Mouse (Mus musculus) bone marrow, adult 2 months (tissue): ENCODE data around the gene Mia2. TPM values are rescaled to one million over a fixed set of nuclear protein-coding genes. Genes with fewer than 3 reads are reported as not detected.

Source experiments
- H3K27ac ChIP-seq: fragments of 200-500 bp; 2 replicates; pipeline ENCODE4 v1.5.1; 2012; ENCODE audit warnings: low read depth, mild to moderate bottlenecking, control low read depth, inconsistent platforms, low read length; ENCODE audit not compliant: control insufficient read depth, poor library complexity, insufficient read depth
- H3K4me1 ChIP-seq: fragments of 200-500 bp; 2 replicates; pipeline ENCODE4 v1.6.1; 2011; ENCODE audit warnings: low read length; ENCODE audit not compliant: control insufficient read depth, insufficient read depth
- H3K4me3 ChIP-seq: fragments of 200-500 bp; replicated peaks from 2 replicates; pipeline ENCODE3; 2011; ENCODE audit warnings: mild to moderate bottlenecking, low read depth, low read length, control low read depth; ENCODE audit not compliant: control insufficient read depth
- CTCF ChIP-seq: fragments of 200-500 bp; IDR thresholded peaks from 2 replicates; pipeline ENCODE4 v1.5.1; 2011; ENCODE audit warnings: low read length, control low read depth; ENCODE audit not compliant: control insufficient read depth, insufficient read depth
- POLR2A ChIP-seq: fragments of 200-500 bp; IDR thresholded peaks from 2 replicates; pipeline ENCODE4 v1.6.1; 2011; ENCODE audit warnings: low read depth, mild to moderate bottlenecking, control low read depth, low read length, borderline replicate concordance; ENCODE audit not compliant: control insufficient read depth
- WGBS: fragments of 180-500 bp; shearing (Covaris S2); methylation state at CpG from one replicate; pipeline ENCODE4 v1.1.7; 2018; 5-methylcytosine and 5-hydroxymethylcytosine counted together
- polyA plus RNA-seq: library from polyadenylated mRNA; stranded (reverse); fragments of >200 nt; gene quantifications from 2 replicates; pipeline ENCODE4 v1.2.4, GENCODE M21; 2011; ENCODE audit warnings: low replicate concordance; ENCODE audit not compliant: missing spikeins, insufficient read depth, insufficient read length

Gene Mia2
- polyA plus RNA-seq, 1 experiment = 44.9 TPM

- Histone ChIP-seq H3K27ac (no peak overlapping the region), H3K4me3 (no peak overlapping the region), H3K4me1 (no peaks in the 10 kb centered on the region; the same call in 1 of the 2 replicates)
- TF ChIP-seq CTCF = no peak
- no peak for TF ChIP-seq POLR2A
- 92% methylated on average over 3 of the region's 3 CpGs for WGBS
These were observed 17.7 kb upstream of the Mia2 start for GRCm38 (mm10) chr12:59077883-59078282.

- no peak overlapping the region for H3K4me3 ChIP-seq
- WGBS = 87% methylated on average over 4 of the region's 4 CpGs
- TF ChIP-seq POLR2A = no peak
- TF ChIP-seq CTCF = no peak
- no peaks in the 10 kb centered on the region; the same call in 1 of the 2 replicates for H3K4me1 ChIP-seq
- H3K27ac ChIP-seq = no peak overlapping the region
These were observed 15.1 kb upstream of the Mia2 start for GRCm38 (mm10) chr12:59080461-59080860.

GRCm38 (mm10) chr12:59084446-59084845, 11.2 kb upstream of the Mia2 start:
- TF ChIP-seq CTCF = no peak

GRCm38 (mm10) chr12:59086171-59086570, 9.4 kb upstream of the Mia2 start:
- 75% methylated on average over 5 of the region's 5 CpGs for WGBS
- Histone ChIP-seq H3K27ac (no peak overlapping the region), H3K4me1 (no peaks in the 10 kb centered on the region), H3K4me3 (no peak overlapping the region)
- TF ChIP-seq POLR2A = no peak
- TF ChIP-seq CTCF = no peak

More at GRCm38 (mm10) chr12:59084446-59084845, 11.2 kb upstream of the Mia2 start:
- Histone ChIP-seq H3K4me1 (no peaks in the 10 kb centered on the region), H3K27ac (no peak overlapping the region), H3K4me3 (no peak overlapping the region)
- WGBS = 61% methylated on average over 5 of the region's 5 CpGs

GRCm38 (mm10) chr12:59093543-59093942, 2.1 kb upstream of the Mia2 start:
- no peak for TF ChIP-seq POLR2A
- TF ChIP-seq CTCF = no peak

GRCm38 (mm10) chr12:59104771-59105170, 9.2 kb downstream of the Mia2 start:
- Histone ChIP-seq H3K27ac (no peak overlapping the region), H3K4me3 (no peak overlapping the region), H3K4me1 (no peaks in the 10 kb centered on the region)
- WGBS = 76% methylated on average over 5 of the region's 5 CpGs
- TF ChIP-seq CTCF (no peak), POLR2A (no peak)

More at GRCm38 (mm10) chr12:59093543-59093942, 2.1 kb upstream of the Mia2 start:
- Histone ChIP-seq H3K4me3 (no peak overlapping the region), H3K4me1 (no peaks in the 10 kb centered on the region), H3K27ac (no peak overlapping the region)
- 59% methylated on average over 2 of the region's 2 CpGs for WGBS

- no peaks in the 10 kb centered on the region for H3K4me1 ChIP-seq
- WGBS = 78% methylated on average over 6 of the region's 6 CpGs
- no peak overlapping the region for H3K4me3 ChIP-seq
- no peak overlapping the region for H3K27ac ChIP-seq
- TF ChIP-seq POLR2A (no peak), CTCF (no peak)
These were observed 10.3 kb downstream of the Mia2 start for GRCm38 (mm10) chr12:59105914-59106313.

- 85% methylated on average over 5 of the region's 5 CpGs for WGBS
- TF ChIP-seq CTCF = no peak
- TF ChIP-seq POLR2A = no peak
- Histone ChIP-seq H3K4me1 (no peaks in the 10 kb centered on the region), H3K27ac (no peak overlapping the region), H3K4me3 (no peak overlapping the region)
These were observed 10.9 kb downstream of the Mia2 start for GRCm38 (mm10) chr12:59106491-59106890.

- Histone ChIP-seq H3K4me1 (no peaks in the 10 kb centered on the region), H3K4me3 (no peak overlapping the region), H3K27ac (no peak overlapping the region)
- no peak for TF ChIP-seq CTCF
- WGBS = 77% methylated on average over 4 of the region's 4 CpGs
These were observed 12.3 kb downstream of the Mia2 start for GRCm38 (mm10) chr12:59107926-59108325.
